Mouse (Mus musculus) cerebellum, adult 2 months (tissue): ENCODE data around the gene Ung. TPM values are rescaled to one million over a fixed set of nuclear protein-coding genes. Genes with fewer than 3 reads are reported as not detected.
A peak's percentile ranks its signal among the peaks of the same experiment; 100 is the strongest.

Source experiments
- DNase-seq, 2 experiments: peaks; one replicate each; pipeline ENCODE4 v3.0.0; 2021
- H3K27ac ChIP-seq: fragments of 200-500 bp; 2 replicates; pipeline ENCODE4 v1.5.1; 2012; ENCODE audit warnings: low read length, control low read depth, inconsistent platforms; ENCODE audit not compliant: insufficient read depth
- H3K27me3 ChIP-seq: fragments of 200-500 bp; 2 replicates; pipeline ENCODE4 v1.6.1; 2012; ENCODE audit warnings: inconsistent platforms, mild to moderate bottlenecking, low read length, moderate library complexity; ENCODE audit not compliant: control insufficient read depth, insufficient read depth
- H3K4me1 ChIP-seq: fragments of 200-500 bp; 2 replicates; pipeline ENCODE4 v1.6.1; 2011; ENCODE audit warnings: low read length; ENCODE audit not compliant: control insufficient read depth, insufficient read depth
- H3K4me3 ChIP-seq: fragments of 200-500 bp; replicated peaks from 2 replicates; pipeline ENCODE3; 2011; ENCODE audit warnings: mild to moderate bottlenecking, low read depth, low read length, control low read depth; ENCODE audit not compliant: insufficient read depth
- CTCF ChIP-seq: fragments of 200-500 bp; IDR thresholded peaks from 2 replicates; pipeline ENCODE4 v1.5.1; 2011; ENCODE audit warnings: low read depth, mild to moderate bottlenecking, control low read depth, low read length, moderate library complexity, borderline replicate concordance; ENCODE audit not compliant: insufficient read depth
- POLR2A ChIP-seq: fragments of 200-500 bp; IDR thresholded peaks from 2 replicates; pipeline ENCODE4 v1.6.1; 2011; ENCODE audit warnings: low read length, control low read depth, borderline replicate concordance; ENCODE audit not compliant: insufficient read depth
- WGBS: fragments of 180-500 bp; shearing (Covaris S2); methylation state at CpG from one replicate; pipeline ENCODE4 v1.1.7; 2018; 5-methylcytosine and 5-hydroxymethylcytosine counted together
- polyA plus RNA-seq: library from polyadenylated mRNA; depleted of rRNA; stranded (reverse); fragments of >200 nt; gene quantifications from 2 replicates; pipeline ENCODE4 v1.2.3, GENCODE M21; 2012

Ung gene
- polyA plus RNA-seq, 1 experiment = 4.3 TPM

- Histone ChIP-seq H3K27me3 (no peaks in the 10 kb centered on the region), H3K4me3 (no peak overlapping the region), H3K4me1 (0 out of 2 replicates have a peak, but pooled peaks cover 3% of the 10 kb centered on the region), H3K27ac (no peak overlapping the region)
- no peak for DNase-seq
- WGBS = 90% methylated on average over 10 of the region's 10 CpGs
- TF ChIP-seq CTCF (no peak), POLR2A (no peak)
These were observed 5.3 kb downstream of the Ung start for GRCm38 (mm10) chr5:114135516-114135915.

GRCm38 (mm10) chr5:114137481-114138276 lies 7.5 kb downstream of the Ung start:
- H3K4me1 ChIP-seq = 0 out of 2 replicates have a peak, but pooled peaks cover 3% of the 10 kb centered on the region
- H3K4me3 ChIP-seq = no peak overlapping the region
- H3K27ac ChIP-seq = no peak overlapping the region
- no peak for DNase-seq
- H3K27me3 ChIP-seq = no peaks in the 10 kb centered on the region
- 68% methylated on average over 15 of the region's 15 CpGs for WGBS
- TF ChIP-seq CTCF (no peak), POLR2A (no peak)

GRCm38 (mm10) chr5:114138277-114139164 lies 8.3 kb downstream of the Ung start:
- H3K27me3 ChIP-seq = no peaks in the 10 kb centered on the region
- no peak overlapping the region for H3K27ac ChIP-seq
- no peak overlapping the region for H3K4me3 ChIP-seq
- DNase-seq = no peak
- 49% methylated on average over 21 of the region's 21 CpGs for WGBS
- TF ChIP-seq POLR2A (no peak), CTCF (no peak)
- H3K4me1 ChIP-seq = 0 out of 2 replicates have a peak, but pooled peaks cover 3% of the 10 kb centered on the region

- peak; percentile 50 to 65 for DNase-seq
- no peaks in the 10 kb centered on the region for H3K27me3 ChIP-seq
- no peak overlapping the region; the same call in 1 of the 2 replicates for H3K27ac ChIP-seq
- H3K4me3 ChIP-seq = no peak overlapping the region
- H3K4me1 ChIP-seq = 0 out of 2 replicates have a peak, but pooled peaks cover 3% of the 10 kb centered on the region
- 13% methylated on average over 9 of the region's 9 CpGs for WGBS
- TF ChIP-seq POLR2A (no peak), CTCF (no peak)
These were observed 9.0 kb downstream of the Ung start for GRCm38 (mm10) chr5:114139175-114139574.

- no peaks in the 10 kb centered on the region for H3K4me1 ChIP-seq
- WGBS = 51% methylated on average over 19 of the region's 19 CpGs
- TF ChIP-seq CTCF (no peak), POLR2A (no peak)
- no peak within 1 kb of the TSS for H3K27ac ChIP-seq
- no peaks in the 10 kb centered on the region for H3K27me3 ChIP-seq
- DNase-seq = no peak
- no peak within 1 kb of the TSS for H3K4me3 ChIP-seq
These were observed 16.1 kb downstream of the Ung start, which contains the start of gene Acacb for GRCm38 (mm10) chr5:114146028-114146888. TSS of gene Acacb (plus strand) at chr5:114146535.

- WGBS = 87% methylated on average over 14 of the region's 14 CpGs
- Histone ChIP-seq H3K27ac (no peak overlapping the region), H3K4me1 (no peaks in the 10 kb centered on the region), H3K27me3 (no peaks in the 10 kb centered on the region), H3K4me3 (no peak overlapping the region)
- DNase-seq = no peak
- no peak for TF ChIP-seq POLR2A
- no peak for TF ChIP-seq CTCF
These were observed 17.1 kb downstream of the Ung start for GRCm38 (mm10) chr5:114147043-114147972.
